Mouse (Mus musculus) spleen, postnatal 36 days (tissue): Measurements from ENCODE around the gene Trpm1.

ENCODE experiments used
- DNase-seq, 2 experiments: peaks; one replicate each; pipeline ENCODE4 v3.0.0; 2022; ENCODE audit warnings: low spot score in 2 of 2, mixed read lengths in 1 of 2

Gene Trpm1

DNA sequence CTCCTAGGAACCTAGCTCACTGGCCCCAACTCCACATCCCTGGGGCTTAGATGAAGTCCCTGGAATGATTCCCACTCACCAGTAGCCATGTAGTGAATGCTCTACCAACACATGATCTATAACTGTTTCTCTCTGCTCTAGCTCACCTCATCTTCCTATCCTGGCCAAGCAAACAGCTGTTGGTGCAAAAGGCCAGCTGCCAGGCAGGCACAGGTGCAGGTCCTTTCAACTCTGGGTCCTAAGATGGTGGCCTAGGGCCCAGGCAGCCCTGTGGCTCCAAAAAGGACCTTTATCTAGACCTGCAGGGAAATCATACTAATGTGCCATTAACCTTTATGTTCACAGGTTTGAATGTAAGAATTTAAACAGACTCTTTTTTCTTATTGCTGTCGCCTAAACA lies 10.3 kb downstream of the Trpm1 start:
- no peak for DNase-seq

DNA sequence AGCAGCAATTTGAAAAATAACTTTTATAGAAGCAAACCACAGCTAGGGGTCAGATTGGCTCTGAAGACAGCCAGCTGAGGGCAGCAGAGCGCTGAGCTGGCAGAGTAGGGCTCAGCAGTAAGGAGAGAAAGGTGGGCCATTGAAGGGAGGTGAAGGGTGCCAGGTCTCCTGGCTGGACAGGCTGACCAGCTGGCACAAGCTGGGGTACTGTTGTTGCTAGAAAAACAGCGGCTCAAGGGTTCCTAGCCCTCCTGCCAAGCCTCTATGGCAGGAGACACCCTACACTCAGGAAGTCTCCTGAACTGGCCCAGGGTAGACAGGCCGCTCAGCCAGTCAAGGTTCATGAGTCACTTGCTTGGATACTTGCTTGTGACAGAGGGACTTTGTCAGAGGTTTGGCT lies 11.4 kb downstream of the Trpm1 start:
- no peak for DNase-seq

DNA sequence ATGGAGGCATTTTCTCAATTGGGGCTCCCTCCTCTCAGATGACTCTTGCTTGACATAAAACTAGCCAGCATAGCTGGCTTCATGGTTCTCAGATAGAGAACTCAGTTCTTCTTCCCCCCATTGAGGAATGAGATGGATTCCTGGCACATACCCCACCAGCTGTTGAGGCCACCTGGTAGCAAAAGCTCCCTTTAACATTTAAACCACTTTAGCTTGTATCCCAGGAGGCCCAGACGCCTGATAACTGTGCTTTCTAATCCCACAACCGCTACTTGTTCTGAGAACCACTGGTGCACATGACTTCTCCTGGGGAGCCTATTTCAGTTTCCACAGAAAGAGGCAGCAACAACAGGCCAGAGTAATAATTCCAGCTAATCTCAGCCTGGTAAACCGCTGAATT lies 12.4 kb downstream of the Trpm1 start:
- DNase-seq = no peak

DNA sequence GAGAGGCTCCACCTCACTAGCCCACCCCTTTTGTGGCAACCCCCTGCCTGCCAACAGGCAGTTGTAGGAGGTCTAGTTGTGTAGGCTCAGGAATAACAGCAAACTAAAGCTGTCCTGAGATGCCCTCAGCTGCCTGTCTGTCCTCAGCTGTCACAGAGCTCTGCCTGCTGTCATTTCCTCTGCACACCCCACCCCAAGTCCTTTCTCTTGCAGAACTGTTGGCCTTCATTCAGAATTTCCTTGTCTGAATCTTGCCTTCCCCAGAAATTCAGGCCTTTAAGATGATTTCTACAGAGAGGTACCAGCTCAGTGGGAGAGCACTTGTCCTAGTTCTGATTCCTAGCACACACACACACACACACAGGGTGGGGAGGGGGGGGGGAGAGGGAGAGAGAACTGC lies 13.1 kb downstream of the Trpm1 start:
- no peak for DNase-seq

DNA sequence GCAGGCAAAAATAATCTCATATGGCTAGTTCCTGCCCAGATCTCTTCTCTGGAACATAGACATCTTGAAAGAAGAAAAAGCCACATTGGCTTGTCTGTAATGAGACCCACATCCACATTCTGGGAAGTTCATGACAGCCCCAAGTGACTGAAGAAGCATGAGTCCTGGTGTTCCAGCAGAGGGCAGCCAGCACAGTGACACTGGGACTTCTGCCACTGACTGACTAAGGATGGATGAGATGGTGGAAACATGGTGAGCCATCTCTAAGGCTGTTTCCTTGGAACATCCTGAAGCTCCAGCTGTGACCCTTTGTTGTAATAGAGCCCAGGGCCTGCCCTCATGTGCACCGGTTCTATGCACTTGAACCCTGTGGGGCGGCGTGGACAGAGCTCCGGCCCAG lies 25.7 kb downstream of the Trpm1 start:
- no peak for DNase-seq

DNA sequence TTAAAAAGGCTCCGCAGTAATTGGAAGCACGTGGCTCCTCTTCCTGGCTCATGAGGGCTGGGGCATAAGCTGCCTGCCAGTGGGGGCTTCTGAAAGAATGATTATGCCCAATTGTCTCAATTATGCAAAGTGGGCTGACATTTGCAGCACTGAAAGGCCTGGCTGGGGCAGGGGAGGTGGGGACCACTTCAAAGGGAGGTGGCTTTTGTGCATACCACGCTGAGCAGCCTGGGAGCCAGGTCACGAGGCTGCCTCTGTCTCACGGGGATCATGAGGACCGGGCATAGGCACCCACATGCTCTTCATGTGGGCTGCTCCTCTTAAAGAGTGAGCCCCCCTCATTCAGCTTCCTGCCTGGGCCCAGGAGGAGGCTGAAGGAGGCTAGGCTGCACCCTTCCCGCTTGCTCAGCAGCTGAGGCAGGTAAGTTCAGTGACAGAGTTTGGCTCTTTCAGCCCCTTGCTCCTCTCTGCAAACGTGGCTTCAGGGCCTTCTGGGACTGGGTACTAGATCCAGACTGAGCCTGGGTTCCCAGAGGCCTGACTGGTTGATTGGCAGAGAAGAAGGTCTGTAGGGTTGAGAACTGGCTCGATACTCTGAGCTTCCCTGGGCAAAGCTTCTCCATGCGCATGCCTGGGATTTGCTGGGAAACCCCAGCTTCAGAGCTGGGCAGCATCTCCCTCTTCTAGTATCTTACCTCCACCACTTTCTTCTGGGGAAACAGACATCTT lies 31.7 kb downstream of the Trpm1 start:
- peak; percentile 14 to 15 for DNase-seq

DNA sequence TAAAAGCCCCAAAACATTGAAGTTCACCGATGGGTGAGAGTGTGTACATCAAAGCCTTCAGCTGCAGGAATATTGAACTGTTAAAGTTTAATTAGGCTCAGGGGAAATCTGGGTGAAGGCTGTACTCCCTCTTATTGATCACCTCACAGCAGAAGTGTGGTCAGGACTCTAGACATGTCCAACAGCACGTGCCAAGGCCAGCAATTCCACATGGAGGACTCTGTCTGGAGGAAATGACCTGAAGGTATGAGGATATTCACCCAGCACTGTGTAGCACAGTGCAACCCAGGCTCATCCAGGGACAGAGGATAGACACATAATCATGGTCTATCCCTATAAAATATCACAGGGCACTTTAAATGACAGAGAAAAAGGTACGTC lies 32.3 kb downstream of the Trpm1 start:
- DNase-seq = no peak

DNA sequence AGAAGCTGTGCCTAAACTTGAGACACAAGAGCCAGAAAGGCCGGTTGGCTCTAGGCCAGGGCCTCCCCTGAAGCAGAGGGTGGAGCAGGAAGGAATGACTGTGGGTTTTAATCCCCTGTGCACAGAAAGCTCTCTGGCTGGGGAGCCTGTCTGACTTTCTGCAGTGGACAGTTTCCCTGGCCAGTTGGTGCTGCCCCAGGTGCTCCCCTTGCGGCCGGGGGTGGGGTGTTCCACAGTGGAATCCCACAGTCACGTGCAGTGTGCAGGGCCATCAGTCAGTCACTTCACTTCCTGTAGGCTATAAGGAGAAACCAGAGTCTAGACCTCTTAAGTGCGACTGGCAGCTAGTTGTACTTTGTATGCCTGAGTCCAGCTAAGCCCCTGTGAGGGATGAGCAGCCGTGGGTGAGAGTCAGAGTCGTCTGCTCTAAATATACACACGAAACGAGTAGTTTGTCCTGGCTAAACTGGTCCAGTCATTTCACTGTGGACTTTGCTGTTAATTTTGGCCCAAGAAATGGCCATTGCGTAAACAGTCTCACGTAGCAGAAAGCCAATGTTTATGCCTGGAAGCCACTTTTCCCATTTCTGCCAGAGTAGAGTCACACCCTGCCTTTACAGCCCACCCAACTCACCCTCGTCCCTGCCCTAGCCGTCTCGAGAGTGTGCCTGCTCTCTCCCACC lies 38.8 kb downstream of the Trpm1 start:
- peak in 1 of 2 experiments; percentile 16 for DNase-seq

DNA sequence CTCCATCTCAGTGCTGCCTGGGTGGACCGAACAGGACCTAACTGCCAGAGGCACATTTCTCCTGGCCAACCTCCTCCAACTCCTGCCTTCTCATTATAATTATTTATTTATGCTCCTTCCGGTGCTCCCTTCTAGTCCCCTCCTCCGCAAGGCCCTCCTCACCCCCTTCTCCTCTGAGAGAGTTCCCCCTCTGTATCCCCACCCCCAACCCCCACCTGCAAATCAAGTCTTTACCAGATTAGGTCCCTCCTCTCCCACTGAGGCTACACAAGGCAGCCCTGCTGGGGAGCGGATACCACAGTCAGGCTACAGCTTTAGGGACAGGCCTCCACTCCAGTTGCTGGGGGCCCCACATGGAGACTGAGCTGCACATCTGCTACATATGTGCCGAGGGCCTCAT lies 39.8 kb downstream of the Trpm1 start:
- no peak for DNase-seq

DNA sequence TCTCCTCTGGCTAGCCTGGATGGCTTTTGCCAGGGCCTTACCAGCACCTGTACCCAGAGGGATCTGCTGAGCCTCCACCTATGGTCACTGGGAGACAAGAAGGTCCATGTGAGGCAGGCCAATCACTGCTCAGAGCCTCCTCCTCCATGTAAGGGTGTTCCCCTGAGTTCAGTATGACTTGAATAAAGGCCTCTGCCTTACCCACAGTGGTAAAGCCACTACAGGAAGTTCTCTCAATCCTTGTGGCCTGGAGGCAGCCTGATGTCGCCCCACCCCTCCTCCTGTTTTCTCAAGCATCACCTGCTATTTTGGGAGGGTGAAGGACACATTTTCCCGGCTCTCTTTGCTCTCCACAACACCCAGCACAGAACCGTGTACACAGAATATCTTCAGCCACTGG lies 42.5 kb downstream of the Trpm1 start:
- DNase-seq = no peak

DNA sequence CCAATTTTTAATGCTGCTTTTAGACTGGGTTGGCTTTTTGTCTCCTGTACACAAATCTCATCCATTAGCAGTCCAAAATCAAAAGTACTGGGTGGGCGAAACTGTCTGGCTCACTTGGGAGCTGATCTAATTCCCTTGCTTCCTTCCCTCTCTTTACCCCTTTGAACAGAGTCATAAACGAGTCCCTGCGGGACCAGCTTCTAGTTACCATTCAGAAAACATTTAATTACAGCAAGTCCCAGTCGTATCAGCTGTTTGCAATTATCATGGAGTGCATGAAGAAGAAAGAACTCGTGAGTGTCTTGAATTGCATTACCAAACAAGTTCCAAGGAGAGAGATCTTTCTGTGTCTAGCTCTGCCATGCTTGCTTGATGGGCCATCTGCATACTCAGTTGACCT lies 55.1 kb downstream of the Trpm1 start:
- no peak for DNase-seq

DNA sequence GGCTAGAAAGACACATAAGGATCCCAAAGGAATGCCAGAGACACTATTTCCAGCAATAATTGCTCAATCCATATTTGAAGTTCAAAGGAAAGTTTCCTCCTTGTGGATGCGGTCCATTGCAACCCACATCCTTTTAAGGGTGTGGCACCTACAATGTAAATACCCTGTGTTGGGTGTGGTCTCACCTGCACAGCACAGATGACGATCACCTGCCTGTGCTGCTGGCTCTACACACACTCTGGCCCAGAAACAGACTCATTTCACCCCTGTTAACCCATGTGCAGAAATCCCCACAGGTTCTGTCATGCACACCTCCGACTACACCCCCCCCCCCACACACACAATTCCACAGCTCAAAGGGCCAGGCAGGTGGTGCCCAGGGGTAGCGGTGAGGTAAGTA lies 59.2 kb downstream of the Trpm1 start:
- DNase-seq = no peak

DNA sequence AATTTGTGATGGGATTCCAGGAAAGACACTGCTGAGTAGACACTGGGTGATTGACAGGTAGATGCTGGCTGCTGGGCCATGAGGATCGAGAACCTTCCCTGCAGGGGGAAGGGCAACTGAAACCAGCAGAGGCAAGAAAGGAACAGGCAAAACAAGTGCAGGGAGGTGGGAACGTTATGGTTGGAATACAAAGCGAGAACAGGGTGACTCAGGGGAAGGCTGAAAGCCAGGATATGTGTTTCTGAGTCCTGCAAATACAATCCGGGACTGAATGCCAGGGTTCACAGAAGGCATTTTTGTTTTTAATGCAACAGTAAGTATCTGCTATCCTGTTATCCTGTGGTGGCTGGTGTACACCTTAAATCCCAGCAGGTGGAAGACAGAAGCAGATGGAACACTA lies 60.4 kb downstream of the Trpm1 start:
- no peak for DNase-seq

DNA sequence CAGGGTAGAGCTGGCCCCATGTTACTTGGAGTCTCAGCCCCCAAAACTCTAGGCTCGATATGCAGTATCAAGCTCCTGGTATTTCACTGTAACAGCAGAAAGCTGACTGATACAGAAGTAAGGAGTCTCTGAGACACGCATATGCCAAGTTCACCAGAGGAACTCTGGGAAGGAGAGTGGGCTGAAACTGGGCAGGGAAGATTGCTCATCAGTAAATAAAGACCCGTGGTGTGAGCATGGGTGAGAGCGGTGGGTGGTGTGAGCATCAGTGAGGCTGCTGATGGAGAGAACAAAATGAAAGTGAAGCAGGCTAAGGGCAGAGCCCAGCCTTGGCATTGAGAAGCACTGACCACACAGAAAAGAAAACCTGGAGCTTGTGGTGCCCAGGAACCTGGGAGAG lies 62.0 kb downstream of the Trpm1 start:
- no peak for DNase-seq

DNA sequence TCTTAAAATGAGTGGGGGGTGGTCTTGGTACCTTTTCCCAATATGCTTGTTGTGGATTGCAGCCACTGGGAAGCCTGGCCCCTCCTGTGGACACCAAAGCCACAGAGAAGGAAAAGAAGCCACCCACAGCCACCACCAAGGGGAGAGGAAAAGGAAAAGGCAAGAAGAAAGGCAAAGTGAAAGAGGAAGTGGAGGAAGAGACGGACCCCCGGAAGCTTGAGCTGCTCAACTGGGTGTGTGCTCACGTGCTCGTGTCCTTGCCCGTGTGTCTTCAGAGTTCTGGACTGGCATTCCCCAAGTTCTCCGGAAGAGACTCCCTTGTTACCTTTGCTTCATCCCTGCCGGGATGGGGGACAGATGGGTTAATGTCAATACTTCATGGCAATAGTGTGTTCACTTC lies 63.8 kb downstream of the Trpm1 start:
- DNase-seq = peak; percentile 10 to 19

DNA sequence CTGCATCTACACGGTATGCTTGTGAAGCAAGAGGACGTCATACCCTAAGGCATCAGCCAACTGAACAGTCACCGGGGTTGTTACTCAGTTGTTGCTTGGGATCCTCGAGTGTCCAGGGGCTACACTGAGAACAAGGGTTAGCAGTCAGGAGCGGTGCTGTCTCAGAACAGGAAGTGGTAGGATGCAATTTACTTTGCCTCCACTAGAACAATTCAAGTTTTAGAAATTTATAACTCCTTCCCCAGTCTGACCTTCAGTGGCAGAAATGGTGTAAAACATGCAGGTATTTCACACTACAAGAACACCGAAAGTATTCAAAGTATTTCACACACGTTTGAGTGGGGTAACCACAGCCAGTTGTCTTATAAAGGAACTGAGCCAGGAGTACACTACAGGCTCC lies 66.1 kb downstream of the Trpm1 start:
- no peak for DNase-seq

DNA sequence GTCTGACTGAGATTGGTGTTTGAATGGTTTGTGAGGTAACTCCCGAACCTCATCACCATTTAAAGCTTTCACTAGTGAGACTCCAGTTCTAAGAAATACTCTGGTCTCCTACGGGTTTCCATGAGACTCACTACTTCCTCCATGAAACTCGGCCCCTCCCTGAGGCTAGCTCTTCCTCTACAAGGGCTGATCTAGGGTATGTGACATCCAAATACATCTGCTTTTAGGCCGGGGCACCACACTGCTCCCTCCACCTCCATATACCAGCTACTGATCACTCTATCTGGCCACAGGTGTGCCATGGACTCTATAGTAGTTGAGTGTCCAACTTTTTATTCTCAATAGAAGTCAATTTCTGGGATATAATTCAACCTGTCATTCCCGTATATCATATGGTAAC lies 69.6 kb downstream of the Trpm1 start:
- DNase-seq = no peak

DNA sequence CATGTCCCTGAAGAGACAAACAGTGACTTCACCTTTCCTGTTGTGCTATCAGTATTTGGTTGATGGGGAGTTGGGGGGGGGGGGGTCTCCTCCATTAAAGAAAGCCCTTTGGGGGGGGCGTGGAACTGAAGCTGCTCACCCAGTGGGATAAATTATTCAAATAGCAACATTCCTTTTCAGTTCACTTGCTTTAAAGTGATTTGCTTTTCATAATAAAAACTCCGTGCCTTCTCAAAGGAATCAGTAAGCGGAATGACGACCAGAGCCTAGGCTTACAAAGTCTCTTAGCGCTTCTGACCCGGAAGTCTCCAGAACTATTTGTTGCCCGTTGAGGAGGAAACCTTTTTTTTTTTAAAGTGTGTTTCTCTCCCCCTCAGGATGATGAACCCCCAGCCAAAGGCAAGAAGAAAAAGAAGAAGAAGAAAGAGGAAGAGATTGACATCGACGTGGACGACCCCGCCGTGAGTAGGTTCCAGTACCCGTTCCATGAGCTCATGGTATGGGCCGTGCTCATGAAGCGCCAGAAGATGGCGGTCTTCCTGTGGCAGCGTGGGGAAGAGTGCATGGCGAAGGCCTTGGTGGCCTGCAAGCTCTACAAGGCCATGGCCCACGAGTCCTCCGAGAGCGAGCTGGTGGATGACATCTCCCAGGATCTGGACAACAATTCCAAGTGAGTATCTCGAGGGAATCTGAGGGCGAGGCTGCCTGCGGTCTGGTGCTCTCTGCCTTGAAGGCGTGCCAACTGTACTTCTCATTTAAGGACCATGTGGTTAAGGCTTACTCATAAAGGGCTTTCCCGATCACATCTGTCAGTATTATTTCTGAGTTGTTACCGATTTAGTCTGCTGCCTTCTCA lies 72.9 kb downstream of the Trpm1 start:
- DNase-seq = no peak

DNA sequence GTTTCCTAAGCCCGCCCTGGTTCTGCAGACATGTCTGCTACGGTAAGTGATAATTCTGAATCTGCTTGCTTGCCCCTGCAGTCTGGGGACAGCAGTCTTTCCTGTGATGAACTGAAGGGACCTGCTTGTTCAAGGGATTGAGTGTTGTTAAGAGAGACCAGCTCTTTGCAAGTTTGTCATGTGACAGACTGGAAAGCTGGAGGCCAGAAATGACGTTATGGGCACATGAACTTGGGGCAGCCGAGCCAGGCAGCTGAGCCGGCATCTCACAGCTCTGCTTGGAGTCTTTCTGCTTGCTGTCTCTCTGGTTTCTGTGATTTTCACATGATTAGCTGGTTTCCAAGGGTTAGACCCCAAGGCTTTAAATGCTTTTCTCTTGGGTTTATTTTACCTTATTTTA lies 74.0 kb downstream of the Trpm1 start:
- no peak for DNase-seq

DNA sequence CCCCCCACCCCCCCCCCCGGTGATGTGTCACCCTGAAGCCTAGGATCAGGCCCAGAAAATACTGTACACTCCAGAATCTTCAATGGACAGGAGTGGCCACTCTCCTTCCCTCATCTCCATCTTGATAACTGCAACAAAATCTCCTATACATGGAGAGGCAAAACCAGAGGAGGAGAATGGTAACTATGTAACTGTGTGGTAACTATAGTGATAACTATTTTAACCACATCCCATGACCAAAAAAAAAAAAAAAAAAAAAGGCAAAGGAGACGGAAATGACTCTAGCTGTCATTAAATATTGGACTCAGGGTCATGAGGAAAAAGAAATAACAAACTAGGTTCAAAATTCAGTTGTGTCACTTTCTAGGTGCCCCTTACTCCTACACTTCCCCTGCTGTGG lies 74.7 kb downstream of the Trpm1 start:
- DNase-seq = no peak

DNA sequence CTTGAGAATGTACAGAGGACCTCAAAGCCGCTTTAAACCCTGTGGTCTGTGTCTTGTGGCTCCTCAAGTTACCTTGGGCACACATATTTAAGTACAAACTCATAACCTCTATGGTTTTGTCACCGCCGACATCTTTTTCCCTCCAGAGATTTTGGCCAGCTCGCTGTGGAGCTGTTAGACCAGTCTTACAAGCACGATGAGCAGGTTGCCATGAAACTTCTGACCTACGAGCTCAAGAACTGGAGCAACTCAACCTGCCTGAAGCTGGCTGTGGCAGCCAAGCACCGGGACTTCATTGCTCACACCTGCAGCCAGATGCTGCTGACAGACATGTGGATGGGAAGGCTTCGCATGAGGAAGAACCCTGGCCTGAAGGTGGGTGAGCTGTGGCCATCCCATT lies 76.3 kb downstream of the Trpm1 start:
- no peak for DNase-seq

DNA sequence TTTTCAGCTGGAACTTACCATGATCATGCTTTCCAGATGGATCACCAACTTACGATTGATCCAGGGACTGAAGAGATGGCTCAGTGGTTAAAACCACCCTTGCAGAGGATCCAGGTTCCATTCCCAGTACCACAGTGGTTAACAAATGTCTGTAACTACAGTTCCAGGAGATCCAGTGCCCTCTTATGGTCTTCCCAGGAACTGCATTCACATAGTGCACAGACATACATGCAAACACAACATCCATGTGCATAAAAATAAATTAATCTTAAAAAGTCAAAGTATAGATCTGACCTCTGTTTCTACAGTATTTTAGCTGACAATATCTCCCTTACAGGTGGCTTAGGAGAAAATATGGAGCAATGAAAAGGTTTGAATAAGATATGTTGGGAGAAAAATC lies 77.4 kb downstream of the Trpm1 start:
- DNase-seq = no peak

DNA sequence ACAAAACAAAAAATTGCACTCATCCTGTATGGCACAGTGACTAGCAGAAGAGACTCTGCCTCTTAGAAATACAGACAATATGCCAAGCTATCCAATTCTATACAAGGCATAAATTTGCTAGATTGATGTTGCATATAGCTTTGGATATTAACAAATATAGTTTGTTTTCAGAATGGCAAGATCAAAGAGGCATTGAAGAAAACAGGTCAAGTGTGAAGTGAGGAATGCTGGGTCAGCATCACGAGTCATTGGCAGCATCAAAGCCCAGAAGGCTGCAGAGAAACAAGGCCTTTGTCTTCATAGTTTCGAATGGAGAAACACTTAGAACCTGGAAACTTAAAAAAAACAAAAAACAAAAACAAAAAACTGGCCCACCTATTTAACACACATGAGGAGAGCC lies 78.4 kb downstream of the Trpm1 start:
- no peak for DNase-seq
